Mouse (Mus musculus): Measurements from ENCODE around the gene Wrap73. TPM values are rescaled to one million over a fixed set of nuclear protein-coding genes. Genes with fewer than 3 reads are reported as not detected.

Wrap73 gene
- total and polyA plus RNA-seq, 3 experiments, result 16.7 to 41.0 (median 20.4) TPM

GRCm38 (mm10) chr4:154139671-154140181 lies 2.4 kb upstream of the Wrap73 start:
- no peak for DNase-seq

- no peak for DNase-seq
These were observed 2.2 kb upstream of the Wrap73 start, which contains the start of gene Trp73 for GRCm38 (mm10) chr4:154140182-154140212. Gene Trp73, minus strand, starts transcription at chr4:154140208.

- no peak for DNase-seq
These were observed 1.8 kb upstream of the Wrap73 start for GRCm38 (mm10) chr4:154140213-154141008.

GRCm38 (mm10) chr4:154141009-154141867 lies 934 bp upstream of the Wrap73 start:
- DNase-seq, result peak; percentile 10

GRCm38 (mm10) chr4:154144712-154145111 lies 2.5 kb downstream of the Wrap73 start:
- no peak for DNase-seq

GRCm38 (mm10) chr4:154146342-154146741 lies 4.2 kb downstream of the Wrap73 start:
- DNase-seq, result no peak

GRCm38 (mm10) chr4:154154104-154154503 lies 11.9 kb downstream of the Wrap73 start:
- DNase-seq, result no peak

GRCm38 (mm10) chr4:154156050-154156449 lies 13.9 kb downstream of the Wrap73 start:
- no peak for DNase-seq

- DNase-seq, result no peak
These were observed 15.9 kb downstream of the Wrap73 start for GRCm38 (mm10) chr4:154157970-154158662.

GRCm38 (mm10) chr4:154159002-154159401 lies 16.8 kb downstream of the Wrap73 start:
- peak; percentile 87 for DNase-seq

GRCm38 (mm10) chr4:154159961-154160537 lies 17.9 kb downstream of the Wrap73 start:
- DNase-seq, result no peak

GRCm38 (mm10) chr4:154160538-154161390 lies 18.6 kb downstream of the Wrap73 start, which contains the start of gene Tprgl:
Gene Tprgl, minus strand, starts transcription at chr4:154160666.
- DNase-seq, result peak; percentile 98

- peak; percentile 47 for DNase-seq
These were observed 21.1 kb downstream of the Wrap73 start for GRCm38 (mm10) chr4:154163296-154163695.

- peak; percentile 46 for DNase-seq
These were observed 24.9 kb downstream of the Wrap73 start for GRCm38 (mm10) chr4:154167053-154167452.

GRCm38 (mm10) chr4:154170021-154170420 lies 27.8 kb downstream of the Wrap73 start:
- no peak for DNase-seq

- DNase-seq, result no peak
These were observed 28.5 kb downstream of the Wrap73 start, which contains the start of gene Megf6 for GRCm38 (mm10) chr4:154170506-154171150. Gene Megf6, plus strand, starts transcription at chr4:154170730.

- DNase-seq, result no peak
These were observed 29.2 kb downstream of the Wrap73 start for GRCm38 (mm10) chr4:154171151-154171930.

- no peak for DNase-seq
These were observed 29.9 kb downstream of the Wrap73 start for GRCm38 (mm10) chr4:154171931-154172604.

GRCm38 (mm10) chr4:154177257-154177656 lies 35.1 kb downstream of the Wrap73 start:
- DNase-seq, result no peak

All from adrenal gland, adult 2 months (tissue).